Mouse (Mus musculus) midbrain, embryonic 12.5 days (tissue): ENCODE measurements around the gene Atp2a2. TPM values are rescaled to one million over a fixed set of nuclear protein-coding genes. Genes with fewer than 3 reads are reported as not detected.

Source experiments
- ATAC-seq: fragments of 200-750 bp; cut with Nextera tagmentation; 2 replicates; pipeline ENCODE4 v1.8.0; 2017; ENCODE audit warnings: low read depth, moderate TSS enrichment, moderate library complexity; ENCODE audit not compliant: low FRiP score
- H3K27ac ChIP-seq: fragments of 300-500 bp; sonication (generic); replicated peaks from 2 replicates; pipeline ENCODE4 v1.5.1; 2016; ENCODE audit warnings: mild to moderate bottlenecking
- H3K27me3 ChIP-seq: fragments of 300-500 bp; sonication (generic); 2 replicates; pipeline ENCODE4 v1.6.1; 2016; ENCODE audit warnings: mild to moderate bottlenecking
- H3K36me3 ChIP-seq: fragments of 300-500 bp; sonication (generic); 2 replicates; pipeline ENCODE4 v1.6.1; 2016
- H3K4me1 ChIP-seq: fragments of 300-500 bp; sonication (generic); 2 replicates; pipeline ENCODE4 v1.6.1; 2016
- H3K4me2 ChIP-seq: fragments of 300-500 bp; sonication (generic); replicated peaks from 2 replicates; pipeline ENCODE4 v1.6.1; 2016; ENCODE audit warnings: mild to moderate bottlenecking, moderate library complexity
- H3K4me3 ChIP-seq: fragments of 300-500 bp; sonication (generic); 2 replicates; pipeline ENCODE4 v1.5.1; 2016; ENCODE audit warnings: mild to moderate bottlenecking
- H3K9ac ChIP-seq: fragments of 300-500 bp; sonication (generic); replicated peaks from 2 replicates; pipeline ENCODE4 v1.6.1; 2016; ENCODE audit warnings: mild to moderate bottlenecking, moderate library complexity
- H3K9me3 ChIP-seq: fragments of 300-500 bp; sonication (generic); 2 replicates; pipeline ENCODE4 v1.6.1; 2016; ENCODE audit warnings: mild to moderate bottlenecking
- WGBS: fragments of 180-500 bp; shearing (Covaris S2); methylation state at CpG from one replicate; pipeline ENCODE4 v1.1.7; 2016; 5-methylcytosine and 5-hydroxymethylcytosine counted together
- polyA plus RNA-seq: library from polyadenylated mRNA; unstranded; fragments of >200 nt; fragmentation: Nextera tagmentation; extraction: Ambion mirVana; gene quantifications from 2 replicates; pipeline ENCODE4 v1.2.1, GENCODE M21; 2016

Atp2a2 gene
- polyA plus RNA-seq: 59.4 and 78.0 TPM in 2 replicates

- no peaks in the 10 kb centered on the region for H3K9me3 ChIP-seq
- ATAC-seq: peak; percentile 93
- peaks cover 36% of the 10 kb centered on the region for H3K4me1 ChIP-seq
- peak within 1 kb of the TSS; percentile 73 for H3K4me2 ChIP-seq
- WGBS: under 1% methylated on average over 97 of the region's 113 CpGs
- H3K36me3 ChIP-seq: 0 out of 2 replicates have a peak, but pooled peaks cover 9% of the 10 kb centered on the region
- H3K4me3 ChIP-seq: peak within 1 kb of the TSS; percentile 85
- H3K9ac ChIP-seq: peak within 1 kb of the TSS; percentile 99
- peak within 1 kb of the TSS; percentile 99 for H3K27ac ChIP-seq
- no peaks in the 10 kb centered on the region for H3K27me3 ChIP-seq
Measured at GRCm38 (mm10) chr5:122502077-122502941, at the start of gene Atp2a2. TSS of gene Atp2a2 (minus strand) at chr5:122502225.

DNA sequence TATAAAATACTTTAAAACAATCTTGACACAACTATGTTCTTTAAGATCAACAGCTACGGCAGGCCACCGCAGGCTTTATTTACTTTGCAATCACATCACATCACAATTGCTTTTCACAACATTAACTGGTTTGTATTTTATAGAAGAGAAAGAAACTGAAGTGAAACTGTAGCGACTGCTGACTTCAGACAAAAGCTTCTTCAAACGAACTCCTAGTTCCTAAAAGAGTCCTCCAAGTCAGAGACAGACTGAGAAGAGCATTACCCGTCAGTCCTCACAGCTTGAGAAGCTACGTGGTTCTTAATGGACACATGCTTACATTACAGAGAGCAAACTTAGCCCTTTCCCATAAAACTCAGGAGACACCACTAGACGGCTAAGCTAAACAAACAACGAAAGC, 48.4 kb upstream of the Atp2a2 start:
- Histone ChIP-seq H3K4me2 (no peak overlapping the region), H3K4me3 (no peak overlapping the region), H3K4me1 (no peaks in the 10 kb centered on the region), H3K27ac (no peak overlapping the region), H3K36me3 (0 out of 2 replicates have a peak, but pooled peaks cover 3% of the 10 kb centered on the region), H3K9ac (no peak overlapping the region), H3K27me3 (no peaks in the 10 kb centered on the region), H3K9me3 (no peaks in the 10 kb centered on the region)
- 63% methylated on average over 8 of the region's 8 CpGs for WGBS
- ATAC-seq: no peak

DNA sequence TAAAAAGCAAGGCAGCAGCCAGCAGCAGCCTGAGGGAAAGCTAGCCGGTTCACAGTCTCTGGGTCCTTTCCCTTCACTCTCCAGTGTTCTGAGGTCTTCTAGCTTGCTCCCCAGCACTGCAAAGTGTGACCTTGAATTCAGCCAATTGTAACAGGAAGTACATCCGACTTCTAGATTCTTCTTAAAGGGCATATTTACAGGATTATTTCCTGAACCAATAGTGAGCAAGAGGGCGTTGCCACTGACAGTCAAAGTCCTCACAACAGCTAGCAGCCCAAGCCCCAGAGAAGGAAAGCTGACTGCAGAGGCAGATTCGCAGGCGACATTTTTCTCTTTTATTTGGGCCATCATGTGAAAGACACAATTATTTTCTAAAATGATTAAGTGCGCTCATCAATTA, 46.6 kb upstream of the Atp2a2 start:
- Histone ChIP-seq H3K4me2 (no peak overlapping the region), H3K9ac (no peak overlapping the region), H3K36me3 (0 out of 2 replicates have a peak, but pooled peaks cover 3% of the 10 kb centered on the region), H3K27me3 (no peaks in the 10 kb centered on the region), H3K4me1 (no peaks in the 10 kb centered on the region), H3K4me3 (no peak overlapping the region), H3K27ac (no peak overlapping the region), H3K9me3 (no peaks in the 10 kb centered on the region)
- WGBS: 82% methylated on average over 6 of the region's 6 CpGs
- ATAC-seq: no peak

DNA sequence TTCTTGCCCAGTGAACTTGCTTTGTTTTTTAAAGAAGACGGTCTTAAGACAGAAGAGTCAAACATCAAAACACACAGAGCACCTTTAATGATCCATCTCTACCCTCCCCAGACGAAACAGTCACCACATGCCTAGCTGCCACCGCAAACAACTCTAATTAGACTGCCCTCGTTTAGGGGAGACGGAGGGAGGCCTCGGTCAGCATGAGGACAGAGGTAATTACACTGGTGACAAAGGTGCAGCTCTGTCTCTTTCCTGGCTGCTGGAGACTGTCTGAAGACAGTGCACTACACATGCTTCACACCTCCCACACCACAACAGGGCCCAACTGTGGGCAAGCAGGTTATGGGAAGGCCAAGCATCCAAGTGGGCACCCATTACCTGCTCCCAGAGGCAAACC, 45.8 kb upstream of the Atp2a2 start:
- WGBS: 75% methylated on average over 6 of the region's 6 CpGs
- Histone ChIP-seq H3K27me3 (no peaks in the 10 kb centered on the region), H3K4me2 (no peak overlapping the region), H3K9ac (no peak overlapping the region), H3K9me3 (no peaks in the 10 kb centered on the region), H3K4me3 (no peak overlapping the region), H3K27ac (no peak overlapping the region), H3K4me1 (no peaks in the 10 kb centered on the region), H3K36me3 (0 out of 2 replicates have a peak, but pooled peaks cover 3% of the 10 kb centered on the region)
- no peak for ATAC-seq

GRCm38 (mm10) chr5:122547251-122547714, 45.3 kb upstream of the Atp2a2 start:
- 69% methylated on average over 7 of the region's 7 CpGs for WGBS
- Histone ChIP-seq H3K4me1 (no peaks in the 10 kb centered on the region), H3K27ac (no peak overlapping the region), H3K9ac (no peak overlapping the region), H3K27me3 (no peaks in the 10 kb centered on the region), H3K36me3 (0 out of 2 replicates have a peak, but pooled peaks cover 3% of the 10 kb centered on the region), H3K4me2 (no peak overlapping the region), H3K9me3 (no peaks in the 10 kb centered on the region), H3K4me3 (no peak overlapping the region)
- ATAC-seq: no peak

GRCm38 (mm10) chr5:122543392-122543791, 41.4 kb upstream of the Atp2a2 start:
- Histone ChIP-seq H3K4me1 (no peaks in the 10 kb centered on the region), H3K9ac (no peak overlapping the region), H3K36me3 (peaks cover 15% of the 10 kb centered on the region), H3K4me2 (no peak overlapping the region), H3K4me3 (no peak overlapping the region), H3K27me3 (no peaks in the 10 kb centered on the region), H3K27ac (no peak overlapping the region), H3K9me3 (no peaks in the 10 kb centered on the region)
- 90% methylated on average over 6 of the region's 6 CpGs for WGBS
- no peak for ATAC-seq

- H3K9ac ChIP-seq: no peak overlapping the region
- no peak overlapping the region for H3K4me2 ChIP-seq
- no peaks in the 10 kb centered on the region for H3K4me1 ChIP-seq
- H3K27ac ChIP-seq: no peak overlapping the region
- no peak overlapping the region for H3K4me3 ChIP-seq
- ATAC-seq: no peak
- H3K36me3 ChIP-seq: peaks cover 20% of the 10 kb centered on the region
- no peaks in the 10 kb centered on the region for H3K27me3 ChIP-seq
- 87% methylated on average over 8 of the region's 8 CpGs for WGBS
- H3K9me3 ChIP-seq: no peaks in the 10 kb centered on the region
Measured at GRCm38 (mm10) chr5:122541871-122542270, 39.8 kb upstream of the Atp2a2 start.

GRCm38 (mm10) chr5:122538077-122538476, 36.1 kb upstream of the Atp2a2 start:
- no peaks in the 10 kb centered on the region for H3K9me3 ChIP-seq
- ATAC-seq: no peak
- H3K4me2 ChIP-seq: no peak overlapping the region
- H3K4me3 ChIP-seq: no peak overlapping the region
- H3K27ac ChIP-seq: no peak overlapping the region
- no peak overlapping the region for H3K9ac ChIP-seq
- H3K4me1 ChIP-seq: no peaks in the 10 kb centered on the region
- H3K27me3 ChIP-seq: no peaks in the 10 kb centered on the region
- 95% methylated on average over 11 of the region's 11 CpGs for WGBS
- peaks cover 20% of the 10 kb centered on the region for H3K36me3 ChIP-seq

DNA sequence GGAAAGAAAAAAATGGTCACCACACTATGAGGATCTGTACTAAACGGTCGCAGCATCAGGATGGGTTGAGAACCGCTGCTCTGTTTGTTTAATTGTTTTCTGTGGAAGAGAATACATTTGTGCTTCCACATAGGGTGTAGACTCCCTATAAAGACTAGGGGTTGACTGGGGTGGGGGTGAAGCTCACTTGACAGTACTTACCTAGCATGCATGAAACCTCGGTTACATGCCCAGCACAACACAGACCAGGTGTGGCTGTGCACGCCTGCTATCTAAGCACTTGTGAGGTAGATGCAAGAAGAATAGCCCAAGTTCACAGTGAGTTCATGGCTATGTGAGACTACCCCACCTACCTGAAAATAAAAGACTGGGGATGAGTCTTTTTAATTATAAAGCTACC, 35.6 kb upstream of the Atp2a2 start:
- no peak overlapping the region for H3K9ac ChIP-seq
- WGBS: 98% methylated on average over 5 of the region's 5 CpGs

DNA sequence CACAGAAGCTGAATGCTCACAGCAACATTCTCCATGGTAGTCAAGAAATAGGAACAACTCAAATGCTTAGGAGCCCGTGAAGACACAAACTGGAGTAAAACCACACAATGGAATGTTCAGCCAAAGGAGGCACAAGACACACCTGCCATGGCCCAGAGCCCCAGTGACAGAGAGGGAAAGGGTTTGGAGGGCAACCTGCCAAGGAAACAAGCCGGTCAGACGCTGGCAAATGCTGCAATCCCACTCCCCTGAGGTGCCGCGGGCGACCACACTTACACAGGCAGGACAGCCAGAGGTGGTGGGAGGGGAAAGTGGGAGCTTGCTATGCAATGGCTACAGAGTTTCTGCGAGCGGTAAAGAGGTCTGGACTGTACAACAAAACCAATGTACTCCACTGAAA, 31.9 kb upstream of the Atp2a2 start:
- Histone ChIP-seq H3K27me3 (no peaks in the 10 kb centered on the region), H3K4me1 (no peaks in the 10 kb centered on the region), H3K9me3 (no peaks in the 10 kb centered on the region), H3K27ac (no peak overlapping the region), H3K4me3 (no peak overlapping the region), H3K9ac (no peak overlapping the region), H3K4me2 (no peak overlapping the region), H3K36me3 (peaks cover 7% of the 10 kb centered on the region; the same call in 1 of the 2 replicates)
- no peak for ATAC-seq
- WGBS: 89% methylated on average over 8 of the region's 8 CpGs

More for the DNA sequence above, 35.6 kb upstream of the Atp2a2 start:
- Histone ChIP-seq H3K27me3 (no peaks in the 10 kb centered on the region), H3K4me3 (no peak overlapping the region), H3K36me3 (peaks cover 20% of the 10 kb centered on the region), H3K9me3 (no peaks in the 10 kb centered on the region), H3K4me1 (no peaks in the 10 kb centered on the region), H3K27ac (no peak overlapping the region), H3K4me2 (no peak overlapping the region)
- ATAC-seq: no peak

GRCm38 (mm10) chr5:122529913-122530604, 28.0 kb upstream of the Atp2a2 start:
- H3K36me3 ChIP-seq: no peaks in the 10 kb centered on the region
- H3K4me1 ChIP-seq: peaks cover 14% of the 10 kb centered on the region; the same call in 1 of the 2 replicates
- H3K9me3 ChIP-seq: no peaks in the 10 kb centered on the region
- no peak for ATAC-seq
- no peak overlapping the region for H3K9ac ChIP-seq
- no peak overlapping the region for H3K27ac ChIP-seq
- H3K27me3 ChIP-seq: no peaks in the 10 kb centered on the region
- H3K4me2 ChIP-seq: no peak overlapping the region
- WGBS: 90% methylated on average over 9 of the region's 9 CpGs
- no peak overlapping the region for H3K4me3 ChIP-seq

- H3K9me3 ChIP-seq: no peaks in the 10 kb centered on the region
- 65% methylated on average over 3 of the region's 3 CpGs for WGBS
- H3K27me3 ChIP-seq: no peaks in the 10 kb centered on the region
Measured at GRCm38 (mm10) chr5:122529316-122529715, 27.3 kb upstream of the Atp2a2 start.

More at GRCm38 (mm10) chr5:122529316-122529715, 27.3 kb upstream of the Atp2a2 start:
- ATAC-seq: no peak
- Histone ChIP-seq H3K4me1 (peaks cover 16% of the 10 kb centered on the region; the same call in 1 of the 2 replicates), H3K27ac (no peak overlapping the region), H3K9ac (no peak overlapping the region), H3K4me3 (no peak overlapping the region), H3K36me3 (no peaks in the 10 kb centered on the region), H3K4me2 (no peak overlapping the region)
